ENCODE assay signal across 29 mouse cellular contexts in genomic region chr5:122056557-122056956, GRCm38 (mm10). TPM values are rescaled to one million over a fixed set of nuclear protein-coding genes. Genes with fewer than 3 reads are reported as not detected.
"Had no signal": no experiment of that assay in that cellular context is flagged by ENCODE, and none has a peak within 500 bp of the region (broad histone marks: within the 10 kb centered on the region; RNA-seq: fewer than 3 reads in every experiment).

No protein-coding gene starts in this region.

- H3K27ac ChIP-seq: heart, adult 2 months; hindbrain, embryonic 13.5 days; hindbrain, embryonic 15.5 days; hindbrain, postnatal 0 days; kidney, embryonic 15.5 days; kidney, postnatal 0 days; limb, embryonic 13.5 days; limb, embryonic 15.5 days; liver, embryonic 12.5 days; liver, embryonic 14.5 days had no signal

- H3K27me3 ChIP-seq: hindbrain, embryonic 15.5 days had no signal

- H3K9me3 ChIP-seq: hindbrain, embryonic 13.5 days; hindbrain, embryonic 15.5 days; limb, embryonic 15.5 days had no signal

- ATAC-seq: hindbrain, postnatal 0 days; intestine, embryonic 16.5 days; liver, embryonic 12.5 days had no signal

- H3K36me3 ChIP-seq: hindbrain, embryonic 13.5 days; hindbrain, embryonic 15.5 days; kidney, embryonic 15.5 days; limb, embryonic 13.5 days; limb, embryonic 15.5 days; liver, embryonic 12.5 days had no signal

- H3K4me3 ChIP-seq: heart, adult 2 months; hindbrain, embryonic 13.5 days; hindbrain, embryonic 15.5 days; kidney, embryonic 15.5 days; limb, embryonic 13.5 days; limb, embryonic 15.5 days; liver, embryonic 12.5 days had no signal

- H3K4me2 ChIP-seq: heart, embryonic 11.5 days; hindbrain, embryonic 13.5 days; hindbrain, embryonic 15.5 days; kidney, embryonic 15.5 days; limb, embryonic 13.5 days; limb, embryonic 15.5 days; liver, embryonic 12.5 days had no signal

- DNase-seq: gastrocnemius, postnatal 14 days; gastrocnemius, postnatal 36 days; heart, adult 11 months; heart, adult 2 months; heart, postnatal 10 days; heart, postnatal 36 days; kidney, adult 11 months; kidney, adult 2 months; kidney, adult 9 months; kidney, postnatal 14 days; kidney, postnatal 36 days; layer of hippocampus, adult 9-11 months; layer of hippocampus, postnatal 36 days; left cerebral cortex, postnatal 4 days had no signal

- H3K9ac ChIP-seq: hindbrain, embryonic 13.5 days; hindbrain, embryonic 15.5 days; kidney, embryonic 15.5 days; limb, embryonic 13.5 days; limb, embryonic 15.5 days; liver, embryonic 12.5 days; liver, embryonic 14.5 days had no signal

RNA-seq across cellular contexts. Expression of gene Cux2, which starts 6.7 kb away (rescaled TPM):
- total RNA-seq: hematopoietic stem cell, adult 5-6 weeks had no signal

RNA-seq across cellular contexts. Expression of gene Myl2, which starts 44.2 kb away (rescaled TPM):
- total RNA-seq: hematopoietic stem cell, adult 5-6 weeks; hindbrain, postnatal 0 days; left cerebral cortex, postnatal 25 days; left cerebral cortex, postnatal 4 days had no signal
- polyA plus RNA-seq: intestine, embryonic 14.5 days; liver, adult 2 months had no signal
